Mouse (Mus musculus) CD4-positive helper T cell, adult 2 months (primary cell): ENCODE measurements around the gene Fam172a.

Experiments used
- DNase-seq: peaks from one replicate; pipeline ENCODE4 v3.0.0-alpha.2; 2012; ENCODE audit warnings: low read depth, missing footprints, low spot score

Gene Fam172a

DNA sequence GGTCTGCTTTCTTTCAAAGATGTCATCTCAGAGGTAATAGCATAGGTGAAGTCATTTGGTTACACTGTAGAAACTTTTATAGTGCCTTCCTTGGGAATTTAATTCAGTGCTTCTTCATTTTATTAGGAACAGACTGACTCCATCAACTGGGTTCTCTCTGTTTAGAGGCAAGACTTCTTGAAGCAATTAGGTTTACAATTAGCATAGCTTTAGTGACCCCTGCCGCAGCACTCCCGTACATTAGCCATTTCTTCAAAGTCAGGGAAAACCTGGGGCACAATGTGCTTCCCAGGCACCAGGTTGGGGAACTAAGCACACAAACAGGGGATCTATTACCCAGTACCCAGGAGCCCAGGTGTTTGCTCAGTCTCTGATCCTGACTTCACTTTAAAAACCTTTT lies 511.3 kb downstream of the Fam172a start:
- DNase-seq, result no peak

DNA sequence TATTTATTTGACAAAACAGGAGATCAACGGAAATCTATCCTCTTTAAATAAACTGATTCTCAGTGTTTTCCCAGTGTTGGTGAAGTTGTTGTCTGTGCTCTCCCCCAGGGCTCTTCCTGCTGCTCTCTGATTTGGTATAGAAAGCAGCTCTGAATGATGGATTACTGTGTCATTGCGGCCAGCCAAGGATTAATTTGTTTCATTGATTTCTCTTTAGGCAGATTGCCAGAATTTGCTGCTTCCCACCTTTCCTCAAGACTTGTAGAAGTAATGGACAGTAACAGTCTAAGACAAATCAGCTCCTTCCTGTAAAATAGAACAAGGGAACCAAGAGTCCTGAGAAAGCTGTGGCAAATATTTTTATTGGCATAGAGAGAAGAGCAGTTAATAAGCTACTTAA lies 513.4 kb downstream of the Fam172a start:
- DNase-seq, result no peak
